Mouse (Mus musculus) NIH3T3 (cell line): ENCODE measurements around the gene Epgn.

ENCODE experiments used
- DNase-seq: peaks from one replicate; pipeline ENCODE4 v3.0.0-alpha.2; 2012; ENCODE audit warnings: low read depth

The Epgn gene

DNA sequence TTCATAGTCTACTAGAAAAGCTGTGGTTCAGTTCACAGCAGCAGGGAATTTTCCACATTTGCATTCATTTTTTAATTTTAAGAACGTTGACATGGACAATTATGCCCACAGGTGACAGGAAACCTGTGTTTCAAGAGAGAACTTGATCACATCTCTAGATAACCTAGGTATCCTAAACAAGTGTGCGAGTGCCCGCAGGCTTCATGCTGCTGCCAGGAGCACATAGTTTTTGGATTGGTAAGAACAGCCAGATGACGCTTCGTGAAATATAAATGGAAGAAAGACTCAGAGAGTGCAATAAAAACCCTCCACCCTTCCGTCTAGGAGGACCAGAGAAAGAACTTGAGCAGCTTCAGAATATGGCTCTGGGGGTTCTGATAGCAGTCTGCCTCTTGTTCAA lies at the start of gene Epgn:
Gene Epgn, plus strand, starts transcription at position 301 of the 400 bp plus-strand sequence.
- no peak for DNase-seq

DNA sequence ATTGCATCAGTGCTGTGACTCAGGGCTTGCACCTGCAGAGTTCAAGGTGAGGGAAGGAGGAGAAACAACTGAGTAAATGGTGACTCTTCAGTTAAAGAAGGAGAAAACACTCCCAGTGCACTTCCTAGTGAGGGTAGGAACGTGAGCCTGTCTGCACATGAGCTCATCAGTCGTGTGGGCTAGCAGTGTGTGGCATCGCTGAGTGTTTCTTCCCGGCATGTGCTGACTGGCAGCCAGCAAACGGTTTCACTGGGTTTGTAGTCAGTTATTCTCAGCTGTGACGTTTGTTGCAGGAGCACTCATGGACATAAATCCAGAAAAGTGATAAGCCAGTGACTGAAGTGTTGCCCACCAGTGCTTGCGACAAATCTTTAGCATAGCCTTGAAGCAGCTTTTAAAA lies 47.0 kb upstream of the Epgn start:
- no peak for DNase-seq

DNA sequence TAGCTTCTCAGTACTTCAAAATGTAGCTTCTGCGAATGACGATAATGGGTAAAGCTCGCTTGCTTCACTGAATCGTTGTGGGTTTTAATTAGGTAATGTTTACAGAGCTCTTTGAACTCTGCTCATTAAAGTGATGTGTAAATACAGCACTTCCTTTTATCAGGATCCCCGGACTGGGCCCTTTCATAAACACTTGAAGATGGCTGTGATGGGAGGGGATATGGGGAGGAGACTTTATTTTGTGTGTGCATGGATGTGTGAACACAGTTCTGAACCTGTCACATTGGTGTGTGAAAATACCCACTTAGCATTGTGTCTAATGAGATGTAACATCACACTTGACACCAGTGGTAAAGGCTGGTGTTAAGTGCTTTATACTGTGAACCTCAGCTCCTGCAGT lies 39.7 kb upstream of the Epgn start:
- no peak for DNase-seq

DNA sequence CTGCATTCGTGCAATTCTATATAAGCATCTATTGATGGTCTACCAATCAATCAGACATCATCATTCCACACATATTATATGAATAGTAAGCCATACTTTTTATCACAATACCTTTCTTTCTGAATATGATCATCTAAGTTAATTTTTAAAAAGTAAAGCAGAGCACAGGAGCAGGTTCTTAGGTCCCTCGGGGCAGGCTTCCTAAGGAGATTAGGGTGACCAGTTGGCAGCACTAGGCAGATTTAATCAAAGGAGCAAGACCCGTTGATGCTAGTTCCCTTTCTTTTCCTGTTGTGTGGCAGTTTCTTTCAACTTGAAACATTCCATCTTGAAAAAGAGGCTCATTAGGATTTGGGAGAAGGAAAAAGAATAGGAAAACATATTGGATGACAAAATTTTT lies 39.1 kb upstream of the Epgn start:
- DNase-seq: no peak

DNA sequence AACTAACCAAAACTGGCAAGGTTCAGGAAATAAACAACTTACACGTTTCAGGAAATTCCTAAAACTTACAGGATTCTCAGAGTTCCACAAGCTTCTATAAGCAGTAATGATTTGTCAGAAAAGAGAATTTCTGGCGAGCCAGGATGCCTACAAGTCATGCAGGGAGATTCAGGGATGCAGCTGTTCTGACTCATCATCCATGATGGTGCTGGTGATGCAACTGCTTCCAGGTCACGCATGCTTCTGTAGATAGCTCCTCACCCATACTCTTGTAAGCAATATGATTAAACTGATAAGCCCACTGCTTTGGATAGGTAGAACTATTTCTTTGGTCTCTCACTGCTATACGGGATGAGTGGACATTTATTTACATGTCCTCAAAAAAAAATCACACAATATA lies 38.7 kb upstream of the Epgn start:
- DNase-seq: peak; percentile 24

DNA sequence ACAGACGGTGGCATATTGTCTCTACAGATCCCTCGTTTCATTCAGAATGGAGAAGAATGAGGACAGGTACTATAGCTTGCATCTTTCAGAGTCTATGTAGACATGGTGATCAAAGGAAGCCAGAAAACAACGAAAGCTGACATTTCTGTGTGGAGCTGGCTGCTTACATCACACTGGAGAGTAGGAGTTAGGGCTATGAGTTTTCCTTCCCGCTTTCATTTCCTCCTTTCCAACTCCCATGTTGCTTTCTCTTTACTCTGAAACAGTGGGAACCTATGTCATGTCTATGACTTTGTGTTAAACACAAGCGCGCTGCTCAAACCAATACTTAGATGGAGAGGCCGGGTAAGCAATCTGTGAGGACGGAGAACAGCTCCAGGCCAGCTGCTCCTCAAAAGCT lies 27.3 kb upstream of the Epgn start:
- DNase-seq: no peak

DNA sequence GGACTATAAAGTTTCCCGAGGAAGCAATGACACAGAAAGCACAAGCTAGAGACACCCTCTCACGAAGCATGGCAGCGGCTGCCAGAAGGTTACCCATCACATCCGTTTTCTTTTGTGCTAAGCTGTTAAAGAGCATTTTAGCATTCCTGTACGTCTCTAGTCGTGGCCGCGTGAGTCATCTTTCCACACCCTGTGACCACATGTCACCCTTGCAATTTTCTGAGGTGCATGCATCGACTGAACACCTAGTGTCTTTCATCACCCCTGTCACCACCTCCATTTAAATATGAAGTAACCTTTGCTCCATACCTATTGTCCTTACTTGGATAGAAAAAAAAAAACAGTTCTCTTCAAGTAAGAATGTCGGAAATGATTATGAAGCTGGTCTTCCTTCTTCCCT lies 12.0 kb upstream of the Epgn start:
- peak; percentile 20 for DNase-seq

DNA sequence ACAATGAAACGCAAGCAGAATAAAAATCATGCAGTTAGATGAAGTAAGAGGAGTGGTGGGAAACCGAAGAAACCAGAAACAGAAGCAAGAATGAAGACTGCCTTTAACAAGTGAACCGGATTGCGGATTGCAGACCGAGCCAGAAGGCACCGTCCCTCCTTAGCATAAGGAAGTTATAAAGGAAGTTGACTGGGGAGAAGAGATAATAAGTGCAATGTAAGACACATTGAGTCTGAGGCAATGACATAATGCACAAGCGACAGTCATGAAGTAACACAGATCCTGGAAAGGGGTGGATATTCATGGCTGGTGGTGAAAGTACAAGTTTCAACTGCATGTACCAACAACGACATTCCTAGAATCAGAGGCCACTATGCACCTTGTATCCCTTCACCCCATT lies 4.2 kb upstream of the Epgn start:
- no peak for DNase-seq

DNA sequence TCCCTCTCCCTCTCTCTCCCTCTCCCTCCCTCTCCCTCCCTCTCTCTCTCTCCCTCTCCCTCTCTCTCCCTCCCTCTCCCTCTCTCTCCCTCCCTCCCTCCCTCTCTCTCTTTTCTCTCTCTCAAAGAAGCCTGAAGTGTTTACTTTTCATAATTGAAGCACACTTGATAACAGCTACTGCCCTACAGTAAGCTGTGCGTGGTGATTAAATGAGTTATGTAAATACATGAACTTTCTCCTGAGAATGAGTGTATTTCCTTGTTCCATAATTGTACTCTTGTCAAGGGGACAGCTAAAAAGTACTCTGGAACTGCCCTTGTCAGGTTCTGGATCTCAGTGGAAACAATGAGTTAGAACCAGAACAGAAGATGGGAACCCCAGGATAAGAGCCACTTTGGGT lies 576 bp downstream of the Epgn start:
- DNase-seq: no peak

DNA sequence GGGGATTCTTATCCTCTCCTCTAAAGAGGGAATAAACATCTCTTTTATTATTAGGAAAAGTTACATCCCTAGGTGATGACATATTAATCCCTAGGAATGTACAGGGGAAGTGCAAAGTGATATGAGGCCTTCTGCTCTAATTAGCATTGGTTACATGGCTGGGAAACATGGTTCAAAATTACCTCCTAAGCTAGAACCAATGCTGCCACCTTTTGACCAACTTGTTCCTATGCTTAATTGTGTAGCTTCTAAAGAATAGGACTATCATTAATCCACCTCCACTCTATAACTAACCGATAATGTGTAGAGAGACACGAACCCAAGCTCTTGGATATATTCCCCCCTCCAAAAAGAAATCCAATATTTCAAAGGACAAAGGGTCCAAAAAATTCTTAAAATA lies 3.4 kb downstream of the Epgn start:
- peak; percentile 15 for DNase-seq

DNA sequence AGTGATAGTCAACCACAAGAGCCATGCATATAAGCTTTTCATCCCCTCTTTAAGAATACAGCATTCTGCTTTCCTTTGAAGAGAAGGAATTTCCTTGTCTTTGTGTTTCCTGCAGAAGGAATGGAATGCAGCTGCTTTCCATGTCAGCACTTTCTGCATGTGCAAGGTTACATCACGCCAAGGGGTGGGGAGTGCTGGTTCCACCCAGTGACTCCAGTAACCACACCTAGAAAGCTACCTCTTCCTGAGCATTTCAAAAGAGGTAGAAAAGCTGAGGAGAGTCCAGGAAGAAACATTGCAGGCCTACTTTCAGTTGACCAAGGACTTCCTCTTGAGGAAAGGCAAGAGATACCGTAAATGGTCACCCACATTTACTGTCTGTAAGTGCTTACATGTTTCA lies 8.1 kb downstream of the Epgn start:
- no peak for DNase-seq

DNA sequence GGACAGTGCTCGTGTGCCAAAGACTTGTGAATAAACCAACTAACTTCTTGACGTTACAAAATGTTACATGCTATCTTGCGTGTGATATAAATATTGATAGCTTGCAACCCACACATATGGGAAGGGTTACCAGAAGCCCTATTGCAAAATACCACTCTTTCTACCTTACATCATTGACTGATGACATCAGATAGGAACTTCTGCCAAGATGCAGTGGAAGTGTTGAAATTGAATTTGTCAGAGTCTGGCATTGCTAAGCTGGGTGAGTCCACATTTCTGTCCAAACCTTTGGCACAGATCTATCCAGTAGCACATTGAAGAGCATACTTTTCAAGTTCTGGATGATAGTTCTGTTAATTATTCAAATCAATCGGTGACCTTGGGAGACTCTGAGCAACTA lies 9.4 kb downstream of the Epgn start:
- peak; percentile 92 for DNase-seq

DNA sequence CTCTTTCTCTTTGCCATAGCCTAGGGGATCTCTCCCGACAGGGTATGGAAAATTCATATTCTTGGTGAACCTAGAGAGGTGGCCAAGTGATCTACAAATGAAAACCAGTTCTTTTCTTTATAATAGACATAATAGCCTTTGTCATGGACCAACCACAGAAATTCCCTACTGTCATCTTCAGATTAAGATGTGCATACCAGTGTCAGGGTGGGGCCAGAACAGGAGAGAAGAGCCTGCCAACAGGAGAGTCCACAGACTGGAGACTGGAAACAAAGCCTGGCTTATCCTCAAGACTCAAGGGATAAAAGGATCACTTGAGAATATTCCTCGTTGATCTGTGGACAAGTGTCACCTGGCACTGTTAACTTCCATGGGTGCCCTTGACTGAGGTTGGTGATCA lies 10.5 kb downstream of the Epgn start:
- DNase-seq: peak; percentile 53

DNA sequence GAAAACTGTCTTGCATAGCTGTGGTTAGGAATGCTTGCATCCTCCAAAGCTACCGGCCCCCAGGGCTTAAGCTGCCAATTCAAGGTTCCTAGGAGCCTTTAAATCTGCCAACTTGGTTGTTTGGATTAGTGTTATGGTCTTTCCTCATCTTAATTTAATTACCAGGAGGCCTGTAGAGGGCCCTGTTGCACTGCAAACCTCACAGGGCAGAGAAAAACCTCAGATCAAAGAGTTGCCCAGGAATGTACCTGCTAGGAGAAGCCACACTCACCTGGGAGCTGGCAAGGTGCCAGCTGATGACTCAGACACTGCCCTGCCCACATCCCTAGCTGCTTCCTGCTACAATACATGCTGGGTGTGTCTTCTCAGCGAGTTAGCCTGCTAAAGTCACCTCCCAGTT lies 11.3 kb downstream of the Epgn start:
- DNase-seq: peak; percentile 67

DNA sequence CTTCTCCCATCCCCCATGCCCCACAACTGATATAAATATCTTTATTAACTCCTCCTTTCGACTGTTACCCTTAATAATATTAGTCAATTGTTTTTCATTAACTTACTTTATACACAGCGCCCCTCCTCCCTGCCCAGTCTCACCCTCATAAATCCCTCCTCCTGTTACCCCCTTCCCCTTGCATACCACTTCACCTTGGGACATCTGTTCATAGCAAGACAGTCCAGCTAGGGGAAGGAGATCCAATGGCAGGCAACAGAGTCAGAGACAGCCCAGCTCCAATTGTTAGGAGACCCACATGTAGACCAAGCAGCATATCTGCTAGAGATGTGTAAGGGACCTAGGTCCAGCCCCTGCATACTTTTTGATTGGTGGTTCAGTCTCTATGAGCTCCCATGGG lies 11.7 kb downstream of the Epgn start:
- no peak for DNase-seq

DNA sequence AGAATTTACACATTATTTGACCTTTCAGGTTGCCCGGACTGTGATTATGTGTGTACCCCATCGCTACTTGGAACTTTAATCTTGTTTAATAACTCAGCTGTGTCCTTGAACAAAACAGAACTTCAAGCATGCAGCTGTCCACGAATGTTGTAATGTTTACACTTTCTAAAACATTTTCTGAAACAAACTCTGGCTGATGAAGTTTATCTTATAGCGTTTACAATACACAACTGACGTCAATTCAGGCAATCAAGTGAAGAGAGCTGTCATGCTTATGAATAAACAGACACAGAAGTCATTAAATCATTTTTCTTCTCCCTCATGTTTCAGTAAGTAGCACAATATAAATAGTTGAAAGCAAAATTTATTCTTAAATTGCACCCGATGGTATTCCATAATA lies 20.7 kb downstream of the Epgn start:
- no peak for DNase-seq

DNA sequence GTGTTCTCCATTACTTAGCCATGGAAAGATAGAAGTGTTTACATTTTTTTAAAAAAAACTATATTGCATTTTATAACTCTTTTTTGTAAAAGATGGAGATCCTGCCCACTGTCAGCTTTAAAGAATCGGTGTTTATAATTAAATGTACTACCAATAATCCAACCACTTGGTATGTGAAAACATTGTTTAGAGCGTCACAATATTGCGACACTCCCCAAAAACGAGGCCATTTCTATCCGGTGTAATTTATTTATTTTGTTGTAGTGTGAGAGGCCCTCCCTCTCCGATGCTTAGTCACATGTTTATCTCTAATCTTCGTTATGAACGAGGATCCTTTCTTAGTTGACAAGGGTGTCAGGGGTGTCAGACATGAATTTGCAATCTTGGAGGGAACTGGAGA lies 21.1 kb downstream of the Epgn start:
- no peak for DNase-seq

DNA sequence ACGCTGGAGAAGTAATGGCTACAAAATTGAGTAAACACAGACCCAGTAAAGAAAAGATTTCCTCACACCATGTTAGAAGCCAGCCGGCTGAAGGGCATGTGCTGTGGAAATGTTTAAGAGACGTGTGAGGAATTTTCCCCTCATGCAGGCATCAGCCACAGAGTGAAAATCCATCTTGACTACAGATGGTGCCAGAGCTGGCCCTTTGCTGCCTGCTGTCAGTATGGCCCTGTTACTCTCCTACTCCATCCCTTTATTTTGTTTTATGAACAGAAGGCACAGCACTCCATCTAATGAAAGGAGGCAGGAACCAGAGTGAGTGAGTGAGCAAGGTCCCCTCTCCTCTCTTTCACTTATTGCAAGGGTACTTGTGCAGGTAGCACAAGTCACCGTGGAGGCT lies 45.1 kb downstream of the Epgn start:
- DNase-seq: peak; percentile 73

DNA sequence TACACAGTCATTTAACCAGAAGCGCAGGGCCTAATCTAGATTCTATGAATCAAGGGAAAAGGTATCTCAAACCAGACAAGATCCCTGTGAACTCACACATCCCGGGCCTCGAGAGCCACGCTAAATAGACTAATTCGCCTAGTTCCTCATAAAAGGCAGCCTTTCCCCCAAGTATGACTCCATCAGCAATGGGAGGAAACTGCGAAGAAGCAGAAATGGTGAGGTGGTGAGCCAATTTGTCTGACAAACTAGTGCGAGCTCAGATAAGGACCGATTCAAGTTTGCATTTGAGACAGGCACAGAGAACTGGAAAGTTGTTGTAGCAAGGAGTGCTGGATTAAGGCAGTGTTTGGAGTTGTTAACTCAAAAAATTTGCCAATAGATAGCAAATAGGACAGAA lies 46.4 kb downstream of the Epgn start:
- peak; percentile 53 for DNase-seq

DNA sequence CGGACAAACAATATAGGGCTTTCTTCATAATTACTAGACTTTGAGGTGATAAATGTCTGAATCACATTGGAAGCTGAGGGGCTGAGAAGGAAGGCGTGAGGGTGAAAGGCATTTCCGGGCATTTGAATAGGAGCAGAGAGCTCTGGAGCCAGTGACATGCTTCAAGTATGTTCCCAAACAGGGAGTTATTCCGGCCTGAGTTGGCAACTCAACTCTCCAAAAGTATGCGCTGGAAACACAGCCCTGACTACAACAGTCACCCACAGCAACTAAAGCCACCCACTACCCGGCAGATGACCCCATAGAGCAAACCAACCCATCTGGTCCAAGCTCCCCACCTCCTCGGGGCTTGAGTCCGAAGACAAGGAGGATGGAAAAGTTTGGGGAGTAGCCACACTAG lies 46.8 kb downstream of the Epgn start:
- DNase-seq: peak; percentile 61

DNA sequence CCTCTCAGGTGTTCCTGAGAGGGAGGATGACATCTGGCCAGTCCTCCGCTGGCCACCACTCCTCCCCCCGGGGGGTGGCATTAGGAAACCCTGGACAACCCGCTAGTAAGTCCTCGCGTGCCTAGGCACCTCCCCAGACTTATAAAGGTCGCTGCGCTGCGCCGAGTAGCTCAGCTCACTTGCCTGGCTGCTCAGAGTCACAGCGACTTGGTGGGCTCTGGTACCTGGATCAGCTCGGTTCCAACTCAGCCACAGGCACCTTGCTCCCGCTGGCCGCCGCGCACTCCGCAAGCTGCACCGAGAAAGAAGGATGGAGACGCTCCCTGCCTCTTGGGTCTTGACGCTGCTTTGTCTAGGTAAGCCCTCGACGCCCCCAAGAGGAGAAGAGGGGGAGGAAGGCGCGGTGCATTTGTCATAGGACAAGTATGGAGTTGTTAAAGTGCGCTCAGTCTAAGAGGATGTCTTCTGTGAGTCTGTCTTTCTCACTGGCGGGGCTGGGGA lies 47.2 kb downstream of the Epgn start, which contains the start of gene Ereg:
Gene Ereg, plus strand, starts transcription at position 173 of the 501 bp plus-strand sequence.
- peak; percentile 85 for DNase-seq

DNA sequence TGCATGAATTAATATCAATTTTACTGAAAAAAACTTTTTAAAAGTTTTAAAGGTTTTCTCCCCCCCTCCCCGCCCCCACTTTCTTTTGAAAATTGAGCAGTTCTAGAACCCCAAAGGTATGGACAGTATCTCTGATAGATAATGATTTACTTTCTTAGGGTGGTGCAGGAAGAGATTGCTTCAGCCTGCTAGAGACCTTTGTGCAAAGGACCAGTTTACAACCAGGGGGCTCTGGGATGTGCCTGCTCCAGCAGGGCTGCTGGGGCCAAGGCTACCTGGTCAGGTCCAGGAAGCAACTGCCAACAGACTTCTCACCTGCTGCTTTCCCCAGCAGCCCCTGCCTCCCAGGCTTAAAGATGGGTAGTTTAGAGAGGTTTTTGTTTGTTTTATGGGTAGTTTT lies 47.8 kb downstream of the Epgn start:
- DNase-seq: peak; percentile 27

DNA sequence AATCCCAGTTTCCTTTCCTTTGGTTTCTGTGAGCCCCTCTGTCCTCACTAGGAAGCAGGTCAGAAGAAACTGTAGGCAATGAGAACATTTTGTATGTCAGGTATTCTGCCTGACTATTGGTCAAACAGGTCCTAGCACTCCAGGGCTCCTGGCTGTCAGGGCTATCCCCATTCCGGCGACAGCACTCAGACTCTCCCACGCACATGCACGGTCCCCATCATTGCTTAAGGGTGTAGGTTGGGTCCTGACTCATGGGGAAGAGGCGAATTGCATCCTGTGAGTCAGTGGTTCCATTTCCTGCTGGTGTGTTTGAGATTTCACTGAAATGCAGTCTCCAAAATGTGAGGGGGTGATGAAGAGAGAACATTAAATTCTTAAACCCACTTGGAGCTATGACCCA lies 55.8 kb downstream of the Epgn start:
- DNase-seq: peak; percentile 74
